Mouse (Mus musculus) ZHBTc4 (cell line): ENCODE data around the gene Atmin.

Source experiments
- DNase-seq: peaks from one replicate; pipeline ENCODE4 v3.0.0-alpha.2; 2011; ENCODE audit warnings: low read depth, low spot score

Gene Atmin

DNA sequence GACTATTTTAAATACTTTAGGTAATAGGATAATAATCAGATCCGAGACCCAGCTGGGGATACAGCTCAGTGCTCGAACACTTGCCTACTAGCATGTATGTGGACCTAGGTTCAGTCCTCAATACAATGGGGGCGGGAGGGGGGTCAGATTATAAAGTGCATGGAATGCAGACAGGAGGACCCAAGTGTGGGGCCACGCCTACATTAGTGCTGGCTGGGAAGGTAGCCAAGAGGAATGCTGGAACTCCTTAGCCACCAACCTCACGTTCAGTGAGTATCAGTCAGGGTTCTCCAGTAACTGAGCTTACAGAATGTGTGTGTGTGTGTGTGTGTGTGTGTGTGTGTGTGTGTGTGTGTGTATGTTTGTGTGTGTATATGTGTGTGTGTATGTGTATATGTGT, 8.2 kb downstream of the Atmin start:
- peak; percentile 59 for DNase-seq

DNA sequence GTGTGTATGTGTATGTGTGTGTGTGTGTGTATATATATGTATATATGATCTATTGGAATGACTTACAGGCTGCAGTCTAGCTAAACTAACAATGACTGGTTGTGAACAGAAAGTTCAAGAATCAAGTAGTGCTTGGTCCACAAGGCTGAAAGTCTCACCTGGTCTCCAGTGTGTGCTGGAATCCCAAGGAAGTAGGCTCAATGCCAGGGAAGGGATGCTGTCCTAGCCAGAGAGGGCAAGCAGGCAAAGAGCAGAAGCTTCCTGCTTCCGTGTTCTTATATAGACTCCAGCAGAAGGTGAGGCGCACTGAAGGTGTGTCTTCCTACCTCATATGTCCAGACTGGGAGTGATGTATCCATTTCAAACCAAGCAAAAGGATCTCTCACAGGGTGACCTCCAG, 8.6 kb downstream of the Atmin start:
- no peak for DNase-seq

DNA sequence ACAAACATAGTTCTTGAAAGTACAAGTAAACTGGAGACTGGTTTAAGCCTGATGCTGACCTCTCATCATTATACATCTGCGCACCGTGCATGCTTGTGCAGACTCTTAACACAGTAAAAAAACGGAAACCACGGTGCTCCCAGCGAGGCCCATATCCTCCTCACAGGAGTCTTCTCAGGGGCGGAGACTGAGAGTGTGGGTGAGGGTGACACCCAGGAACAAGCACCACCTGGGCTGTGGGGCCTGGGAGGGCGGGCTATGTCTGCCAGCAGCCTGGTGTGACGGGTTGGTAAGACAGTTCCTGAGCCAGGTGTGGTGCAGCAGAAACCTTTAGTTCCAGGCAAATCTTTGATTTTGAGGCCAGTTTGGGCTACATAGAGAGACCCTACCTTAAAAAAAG, 9.2 kb downstream of the Atmin start:
- no peak for DNase-seq

DNA sequence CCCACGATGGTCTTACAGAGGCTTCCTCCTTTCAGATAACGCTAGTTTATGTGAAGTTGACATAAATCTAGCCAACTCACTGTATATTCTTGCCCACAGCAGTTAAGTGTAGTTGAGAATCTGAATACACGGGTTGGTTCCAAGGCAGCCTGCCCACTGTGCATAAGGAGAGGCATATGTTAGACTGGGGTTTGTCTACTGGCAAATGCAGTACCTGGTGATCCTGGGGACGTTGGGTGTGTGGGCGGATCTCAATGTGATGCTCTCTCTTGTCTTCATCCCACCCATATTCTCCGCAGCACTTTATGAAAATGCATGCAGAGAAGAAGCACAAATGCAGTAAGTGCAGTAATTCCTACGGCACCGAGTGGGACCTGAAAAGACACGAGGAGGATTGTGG, 11.2 kb downstream of the Atmin start:
- no peak for DNase-seq

DNA sequence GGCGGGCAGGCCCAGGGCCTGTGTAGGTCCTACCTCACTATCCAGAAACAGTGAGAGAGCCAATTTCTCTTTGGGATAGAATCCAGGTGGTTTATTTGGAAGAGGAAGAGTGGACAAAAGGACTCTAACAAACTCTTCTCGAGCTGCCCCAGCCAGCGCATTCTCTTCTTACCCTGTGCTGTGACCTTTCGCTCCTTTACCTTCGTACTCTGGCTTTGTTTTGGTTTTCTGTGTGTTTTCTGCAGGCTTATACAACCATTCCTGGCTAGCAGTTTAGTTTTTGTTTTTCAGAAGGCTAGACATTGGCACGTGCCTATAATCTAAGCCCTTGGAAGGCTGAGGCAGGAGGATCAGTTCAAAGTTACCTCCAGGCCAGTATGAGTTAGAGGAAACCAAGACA, 26.3 kb downstream of the Atmin start:
- no peak for DNase-seq

DNA sequence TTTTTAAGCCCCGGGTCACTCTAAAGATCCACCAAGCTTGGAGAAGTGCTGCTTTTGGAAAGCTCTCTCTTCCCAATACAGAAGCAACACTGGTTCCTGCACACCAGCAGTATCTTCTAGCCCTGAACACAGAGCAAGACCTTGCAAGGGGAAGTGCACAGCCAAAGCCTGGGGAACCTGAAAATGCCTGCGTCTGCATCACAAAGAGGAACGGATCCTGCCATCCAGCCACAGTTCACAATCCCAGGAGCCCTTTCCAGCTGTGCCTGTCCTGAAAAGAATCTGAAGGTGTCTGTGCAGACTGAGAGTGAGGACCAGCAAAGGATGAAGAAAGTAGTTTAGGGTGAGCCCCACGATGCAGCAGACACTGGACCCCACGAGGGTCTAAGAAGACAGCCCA, 31.9 kb downstream of the Atmin start:
- peak; percentile 76 for DNase-seq

- DNase-seq, result peak; percentile 32
Observed at GRCm38 (mm10) chr8:116975606-116976005, 32.4 kb downstream of the Atmin start.

- DNase-seq, result no peak
Observed at GRCm38 (mm10) chr8:116978052-116978451, 34.9 kb downstream of the Atmin start.

DNA sequence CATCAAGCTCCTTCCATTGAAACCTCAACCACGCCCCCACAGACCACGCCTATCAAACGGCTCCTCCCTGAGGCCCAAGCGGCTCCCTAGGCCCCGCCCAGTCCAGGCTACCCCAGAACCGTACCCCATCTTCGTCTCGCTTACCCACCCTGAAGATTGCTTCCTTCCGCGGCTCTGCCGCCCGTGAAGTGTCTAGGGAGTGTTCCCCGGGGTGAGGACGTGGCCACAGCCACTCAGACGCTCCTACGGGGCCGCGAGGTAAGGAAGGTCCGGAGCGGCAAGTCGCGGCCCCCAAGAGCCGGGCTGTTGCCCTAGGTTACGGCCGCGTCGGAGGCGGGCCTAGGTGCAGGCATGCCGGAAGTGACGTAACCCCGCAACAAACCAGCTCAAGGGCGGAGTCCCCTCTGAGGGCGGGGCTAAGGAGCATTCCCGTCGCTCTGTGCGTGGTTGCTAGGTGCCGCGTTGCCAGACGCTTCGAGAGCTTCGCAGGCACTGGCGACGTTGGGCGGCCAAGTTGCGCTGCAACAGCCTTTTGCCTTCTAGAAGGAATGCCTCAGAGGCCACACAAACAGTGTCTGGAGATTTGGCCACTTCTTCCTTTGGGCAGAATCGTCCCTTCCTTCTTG, 35.6 kb downstream of the Atmin start, which contains the start of gene 1700030J22Rik:
1700030J22Rik (minus strand) TSS at position 329 of the 626 bp plus-strand sequence.
- peak; percentile 99 for DNase-seq

DNA sequence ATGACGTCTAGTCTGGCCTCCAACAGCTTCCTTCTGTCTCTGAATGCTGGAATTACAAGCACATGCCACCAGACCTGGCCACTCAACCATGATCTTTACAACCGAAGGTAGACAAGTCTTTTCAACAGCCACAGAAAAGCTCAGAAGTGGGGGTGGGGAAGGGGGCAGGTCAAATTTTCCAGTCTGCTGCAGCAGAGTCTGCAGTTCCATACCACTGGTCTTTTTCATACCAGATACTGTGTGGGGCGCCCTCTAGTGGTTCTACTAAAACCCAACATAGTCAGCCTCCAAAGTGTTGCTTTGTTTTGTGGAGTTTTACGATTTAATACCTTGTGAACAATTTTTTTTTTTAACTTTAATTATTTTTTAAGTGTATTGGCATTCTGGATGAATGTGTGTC, 36.9 kb downstream of the Atmin start:
- peak; percentile 82 for DNase-seq

- peak; percentile 66 for DNase-seq
Observed at GRCm38 (mm10) chr8:116989842-116990241, 46.6 kb downstream of the Atmin start.

GRCm38 (mm10) chr8:116991241-116991640, 48.0 kb downstream of the Atmin start:
- DNase-seq, result no peak

GRCm38 (mm10) chr8:116992176-116992971, 49.2 kb downstream of the Atmin start:
- no peak for DNase-seq

GRCm38 (mm10) chr8:116993095-116993867, 50.1 kb downstream of the Atmin start, which contains the start of gene Gcsh:
Gene Gcsh, minus strand, starts transcription at chr8:116993537.
- peak; percentile 100 for DNase-seq

- no peak for DNase-seq
Observed at GRCm38 (mm10) chr8:116994016-116994716, 51.0 kb downstream of the Atmin start.
